Mouse (Mus musculus): ENCODE measurements around the gene Gpn3.
"Not testable (repeated sequence)": the region's sequence is repeated elsewhere in the genome, so short reads cannot be mapped to it uniquely, and the experiment has no call there.

Gene Gpn3

DNA sequence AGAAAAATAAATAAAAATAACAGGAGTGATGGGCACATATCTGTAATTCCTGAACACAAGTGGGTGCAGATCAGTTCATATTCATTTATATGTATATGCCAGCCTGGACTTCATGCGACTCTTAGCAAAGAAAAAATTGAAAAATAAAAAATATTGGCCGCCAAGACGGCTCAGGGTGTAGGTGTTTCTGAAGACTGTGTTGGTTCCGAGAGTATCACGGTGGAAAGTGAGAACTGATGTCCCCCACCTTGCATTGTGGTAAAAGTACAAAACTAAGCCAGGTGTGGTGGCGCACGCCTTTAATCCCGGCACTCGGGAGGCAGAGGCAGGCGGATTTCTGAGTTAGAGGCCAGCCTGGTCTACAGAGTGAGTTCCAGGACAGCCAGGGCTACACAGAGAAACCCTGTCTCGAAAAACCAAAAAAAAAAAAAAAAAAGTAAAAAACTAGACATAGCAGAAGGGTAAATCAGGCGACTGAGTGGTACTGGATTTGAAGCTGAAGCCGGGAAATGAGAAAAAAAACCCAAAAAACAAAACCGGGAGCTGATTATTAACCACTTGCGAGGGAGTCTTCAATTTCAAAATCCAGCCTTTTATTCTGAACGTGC lies 19.6 kb downstream of the Gpn3 start:
- no peak for DNase-seq

DNA sequence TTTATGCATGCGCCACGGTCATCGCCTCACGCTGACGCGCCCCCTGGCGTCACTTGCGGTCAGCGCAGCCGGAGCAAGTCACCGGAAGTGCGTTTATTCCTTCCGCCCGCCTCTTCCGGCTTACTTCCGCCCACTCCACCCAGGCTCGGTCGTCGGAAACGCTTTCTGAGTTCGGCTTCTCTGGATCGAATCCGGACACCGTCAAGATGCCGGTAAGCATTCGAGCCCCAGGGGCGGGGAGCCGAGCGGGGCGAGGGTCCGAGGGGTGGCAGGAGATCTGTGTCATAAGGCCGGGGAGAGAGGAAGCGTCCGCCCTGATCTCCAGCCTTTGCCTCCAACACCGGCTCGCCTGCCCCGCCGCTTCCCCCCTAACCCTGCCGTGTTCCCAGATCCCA lies 20.1 kb downstream of the Gpn3 start, which contains the start of gene Arpc3:
Gene Arpc3, plus strand, starts transcription at position 93 of the 395 bp plus-strand sequence.
- peak; percentile 95 for DNase-seq

DNA sequence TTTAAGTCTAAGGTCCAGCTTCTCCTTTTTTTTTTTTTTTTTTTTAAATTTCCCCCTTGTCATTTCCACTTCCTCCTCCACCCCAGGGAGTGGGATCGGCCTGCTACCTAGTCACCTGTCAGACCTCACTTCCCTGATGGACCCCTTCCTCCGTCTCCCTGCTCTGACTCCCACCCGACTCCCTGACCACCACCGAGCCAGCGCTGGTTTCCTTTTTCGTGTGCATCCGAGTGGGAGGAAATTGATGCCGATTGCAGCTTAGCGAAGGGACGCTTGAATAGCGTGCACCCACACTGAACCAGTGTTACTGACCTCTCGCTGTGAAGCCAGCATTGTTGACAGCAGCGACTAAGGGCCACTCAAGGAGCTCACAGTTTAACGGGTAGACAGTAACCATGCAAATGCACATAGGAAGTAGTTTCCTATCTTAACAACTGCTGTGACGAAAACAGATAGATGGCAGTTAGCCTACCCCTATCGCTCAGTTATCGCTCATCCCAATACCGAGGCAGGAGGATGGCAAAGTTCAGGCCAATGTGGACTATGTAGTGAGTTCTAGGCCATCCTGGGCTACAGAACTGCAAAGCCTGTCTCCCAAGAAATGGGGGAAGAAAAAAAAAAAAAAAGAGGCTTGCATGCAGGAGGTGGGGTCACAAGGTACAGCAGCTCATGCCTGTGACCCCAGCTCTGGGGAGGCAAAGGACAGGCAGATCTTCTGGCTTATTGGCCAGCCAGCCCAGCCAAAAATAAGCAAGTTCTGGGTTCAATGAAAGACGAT lies 20.7 kb downstream of the Gpn3 start:
- DNase-seq, result no peak

DNA sequence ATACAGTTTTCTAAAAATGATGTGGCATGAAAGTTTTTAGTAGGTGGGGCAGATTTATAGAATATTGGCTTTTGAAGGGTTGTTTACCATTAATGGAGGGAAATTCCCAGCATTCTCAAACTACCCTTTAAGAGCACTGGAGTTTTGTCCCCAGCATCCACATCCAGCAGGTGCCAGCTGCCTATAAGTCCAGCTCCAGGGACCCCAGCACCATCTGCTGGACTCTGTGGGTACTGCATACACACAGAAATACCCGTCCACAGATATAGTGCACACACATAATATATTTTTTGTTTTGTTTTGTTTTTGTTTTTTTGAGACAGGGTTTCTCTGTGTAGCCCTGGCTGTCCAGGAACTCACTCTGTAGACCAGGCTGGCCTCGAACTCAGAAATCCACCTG lies 22.2 kb downstream of the Gpn3 start:
- DNase-seq, result peak; percentile 82

DNA sequence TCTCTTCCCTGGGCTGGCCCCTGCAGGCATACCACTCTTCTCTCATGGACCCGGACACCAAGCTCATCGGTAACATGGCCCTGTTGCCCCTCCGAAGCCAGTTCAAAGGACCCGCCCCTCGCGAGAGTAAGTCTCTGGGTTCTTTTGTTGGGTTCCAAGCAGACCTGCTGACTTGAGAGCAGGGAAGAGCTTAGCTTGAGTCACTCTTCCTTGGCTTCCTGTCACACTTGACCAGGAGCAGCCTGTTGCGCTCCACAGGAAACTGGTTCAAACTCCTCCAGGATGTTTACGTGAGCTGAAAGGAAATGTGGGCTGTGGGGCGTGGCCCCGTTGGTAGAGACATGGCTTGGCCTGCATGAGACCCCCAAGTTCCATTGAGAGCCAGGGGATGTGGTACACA lies 25.1 kb downstream of the Gpn3 start:
- DNase-seq, result no peak

DNA sequence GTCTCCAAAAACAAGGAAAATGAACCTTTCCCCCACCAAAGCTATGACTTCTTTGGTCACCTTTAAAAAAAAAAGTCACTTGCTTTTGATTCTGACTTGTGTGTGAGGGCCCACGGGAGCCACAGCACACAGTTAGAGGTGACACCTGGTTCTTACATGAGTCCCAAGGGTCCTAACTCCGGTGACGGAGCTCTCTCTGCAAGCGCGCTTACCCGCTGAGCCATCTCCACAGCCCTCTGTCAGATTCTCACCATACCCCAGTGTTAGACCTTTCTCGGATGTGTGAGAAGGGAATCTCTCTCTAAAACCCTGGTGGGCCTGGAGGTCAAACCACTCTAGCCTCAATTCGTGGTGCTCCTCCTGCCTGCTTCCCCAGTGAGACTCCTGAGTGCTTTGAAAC lies 25.8 kb downstream of the Gpn3 start:
- no peak for DNase-seq

DNA sequence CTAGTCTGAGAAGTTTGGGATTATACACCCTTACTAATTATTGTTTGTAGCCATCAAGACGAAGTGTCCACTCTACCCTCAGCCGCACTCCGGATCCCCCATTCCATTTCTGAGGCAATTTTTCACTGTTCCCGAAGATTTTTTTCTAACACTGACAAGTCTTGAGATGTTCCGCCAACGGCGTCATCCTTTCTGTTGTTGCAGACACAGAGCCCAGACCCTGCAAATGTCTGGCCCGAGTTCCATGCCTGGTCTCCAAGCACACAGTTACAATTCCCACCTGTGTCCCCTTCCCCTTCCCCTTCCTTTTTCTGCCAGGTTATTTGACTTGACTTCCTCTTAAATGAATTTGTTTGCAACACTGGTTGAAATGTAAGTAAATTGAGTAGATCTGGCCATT lies 28.2 kb downstream of the Gpn3 start:
- DNase-seq, result no peak

DNA sequence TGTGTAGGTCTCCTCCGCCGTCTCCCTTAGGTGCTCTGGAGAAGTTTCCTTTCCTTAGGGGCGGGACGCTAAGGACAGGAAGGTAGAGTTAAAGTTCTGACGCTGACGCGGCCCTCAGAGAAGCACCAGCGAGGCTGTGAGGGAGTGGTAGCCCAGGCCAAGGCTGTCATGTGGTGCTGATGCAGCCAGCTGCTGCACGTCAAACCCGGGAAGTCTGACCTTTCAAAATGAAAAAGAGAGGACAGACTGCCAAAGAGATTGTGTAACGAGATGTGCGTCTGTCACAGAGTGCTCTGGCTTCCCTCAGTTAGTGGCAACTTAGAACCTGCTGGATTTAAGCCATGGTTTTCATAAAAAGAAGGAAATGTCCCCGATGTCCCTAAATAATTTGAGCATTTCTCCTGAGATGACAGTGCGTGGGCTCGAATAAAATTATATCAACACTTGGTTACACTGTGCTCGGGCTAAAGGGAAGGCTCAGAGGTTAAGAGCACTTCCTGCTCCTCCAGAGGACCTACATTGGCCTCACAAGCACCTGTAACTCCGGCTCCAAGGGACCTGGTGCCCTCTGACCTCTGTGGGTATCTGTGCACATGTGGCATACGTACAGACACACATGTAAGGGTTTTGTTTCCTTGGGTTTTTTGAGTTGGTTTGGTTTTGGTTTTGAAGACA lies 29.1 kb downstream of the Gpn3 start:
- DNase-seq, result no peak

DNA sequence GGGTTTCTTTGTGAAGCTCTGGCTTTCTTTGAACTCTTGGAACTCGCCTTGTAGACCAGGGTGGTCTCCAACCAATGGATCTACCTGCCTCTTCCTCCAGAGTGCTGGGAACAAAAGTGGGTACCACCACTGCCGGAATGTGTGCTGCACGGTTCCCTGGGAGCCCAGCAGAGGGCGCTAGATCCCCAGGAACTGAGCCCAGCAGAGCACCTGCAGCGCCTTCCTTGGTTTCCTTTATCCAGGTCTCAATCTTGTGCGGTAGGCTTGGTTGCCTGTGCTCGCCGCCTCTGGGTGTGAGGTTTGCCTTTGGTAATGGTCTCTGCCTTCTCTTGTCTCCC lies 29.6 kb downstream of the Gpn3 start:
- DNase-seq, result peak; percentile 69

DNA sequence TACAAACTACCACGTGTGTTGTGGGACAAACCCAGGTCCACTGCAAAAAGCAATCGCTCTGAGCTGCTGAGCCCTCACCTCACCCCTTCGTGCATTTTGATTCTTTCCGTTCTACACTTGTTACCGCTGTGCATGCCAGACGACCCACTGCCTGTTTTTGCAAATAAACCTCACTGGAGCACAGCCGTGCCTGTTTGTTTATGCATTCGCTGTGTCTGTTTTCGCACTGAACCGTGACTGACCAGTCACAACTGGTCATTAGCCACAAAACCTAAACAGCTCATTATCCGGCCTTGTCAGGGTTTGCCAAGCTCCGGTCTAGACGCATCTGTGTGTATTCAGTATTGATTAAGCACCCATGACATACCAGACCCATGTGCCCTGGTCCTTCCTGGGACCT lies 30.5 kb downstream of the Gpn3 start:
- no peak for DNase-seq

DNA sequence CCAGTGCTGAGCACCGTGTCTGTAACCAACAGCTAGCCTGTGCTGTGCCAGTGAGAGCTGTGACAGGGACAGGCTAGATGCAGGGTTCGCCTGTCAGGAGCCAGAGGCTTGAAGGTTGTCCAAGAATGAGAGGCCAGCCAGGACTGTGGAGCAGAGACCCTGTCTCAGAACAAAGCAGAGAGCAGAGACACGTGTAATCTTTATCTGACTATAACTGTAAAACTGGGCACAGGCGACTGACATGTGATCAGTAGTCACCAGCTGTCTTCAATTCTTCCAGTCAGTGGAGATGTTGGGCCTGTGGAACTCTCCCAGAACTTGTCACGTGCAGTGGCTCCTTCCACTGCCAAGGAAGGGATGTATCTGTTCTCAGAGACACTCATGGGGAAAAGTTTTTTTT lies 31.1 kb downstream of the Gpn3 start:
- DNase-seq, result no peak

DNA sequence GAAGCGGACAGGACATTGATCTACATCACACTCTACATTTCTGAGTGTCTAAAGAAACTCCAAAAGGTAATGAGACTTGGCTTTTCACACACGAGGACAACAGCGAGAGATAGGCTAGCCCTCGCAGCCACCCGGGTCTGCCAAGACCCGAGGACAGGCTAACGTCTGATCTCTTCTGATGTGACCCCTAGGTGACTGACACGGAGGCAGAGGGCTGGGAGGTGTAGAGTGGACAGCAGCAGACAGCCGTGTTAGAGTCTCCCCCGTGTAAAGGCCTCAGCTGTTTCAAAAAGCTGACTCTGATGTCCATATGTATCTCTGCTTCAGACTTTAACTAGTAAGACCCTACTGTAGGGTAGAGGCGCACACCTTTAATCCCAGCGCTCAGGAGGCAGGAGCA lies 31.7 kb downstream of the Gpn3 start:
- no peak for DNase-seq

DNA sequence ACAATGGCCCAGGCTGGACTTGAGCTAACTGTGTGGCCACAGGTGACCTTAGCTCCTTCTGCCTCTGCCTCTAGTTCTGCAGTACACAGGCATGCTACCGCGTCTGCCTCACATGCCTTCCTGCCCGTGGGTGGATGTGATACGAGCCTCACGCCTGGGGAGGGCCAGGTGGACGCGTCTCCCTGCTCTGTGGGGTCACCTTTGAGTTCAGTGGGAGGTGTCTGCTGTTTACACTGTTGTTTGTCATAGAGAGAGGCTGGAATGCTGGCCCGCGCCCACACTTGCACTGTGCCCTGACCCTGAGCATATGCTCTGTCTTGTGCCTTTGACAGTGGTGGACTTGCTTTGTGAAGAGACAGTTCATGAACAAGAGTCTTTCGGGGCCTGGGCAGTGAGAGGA lies 33.9 kb downstream of the Gpn3 start:
- no peak for DNase-seq

DNA sequence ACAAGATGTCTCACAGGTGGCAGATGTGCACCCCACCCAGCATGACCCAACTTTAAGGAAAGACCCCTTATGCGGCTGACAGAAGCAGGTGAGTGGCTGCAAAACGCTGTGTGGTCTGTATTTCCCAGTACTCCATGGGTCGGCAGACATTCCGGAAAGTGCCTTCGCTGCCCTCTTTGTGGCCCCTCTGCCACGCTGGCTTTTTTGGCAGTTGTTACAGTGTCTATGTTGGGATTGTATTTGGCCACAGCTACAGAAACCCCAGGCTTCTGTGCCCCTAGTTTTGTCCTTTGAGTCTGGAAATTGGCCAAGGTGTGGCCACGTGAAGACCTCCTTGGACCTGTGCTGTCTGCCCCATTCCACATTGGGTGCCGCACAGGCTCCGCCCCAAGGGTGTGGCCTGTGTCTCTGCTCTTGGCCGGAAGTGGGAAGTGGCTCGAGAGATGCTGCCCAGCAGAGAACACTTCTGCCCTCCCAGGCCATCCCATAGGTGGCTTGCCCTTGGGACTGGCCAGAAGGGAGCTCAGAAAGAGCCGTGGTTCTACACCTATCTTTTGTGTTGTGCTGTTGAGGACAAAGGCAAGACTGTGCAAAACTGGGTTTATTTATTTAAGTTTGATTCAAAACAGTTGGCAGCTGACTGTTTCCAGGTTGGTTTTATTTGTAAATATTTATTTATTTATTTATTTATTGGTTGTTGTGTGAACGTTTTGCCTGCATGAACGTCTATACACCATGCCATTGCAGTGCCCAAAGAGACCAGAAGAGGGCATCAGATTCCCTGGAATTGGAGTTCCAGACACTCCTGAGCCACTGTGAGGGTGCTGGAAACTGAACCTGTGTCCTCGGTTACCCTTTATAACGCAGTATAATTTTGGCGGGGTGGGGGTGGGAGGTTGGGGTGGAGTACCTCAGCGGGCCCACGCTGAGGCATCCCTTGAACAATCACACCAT lies 38.3 kb downstream of the Gpn3 start:
- DNase-seq, result peak; percentile 18

DNA sequence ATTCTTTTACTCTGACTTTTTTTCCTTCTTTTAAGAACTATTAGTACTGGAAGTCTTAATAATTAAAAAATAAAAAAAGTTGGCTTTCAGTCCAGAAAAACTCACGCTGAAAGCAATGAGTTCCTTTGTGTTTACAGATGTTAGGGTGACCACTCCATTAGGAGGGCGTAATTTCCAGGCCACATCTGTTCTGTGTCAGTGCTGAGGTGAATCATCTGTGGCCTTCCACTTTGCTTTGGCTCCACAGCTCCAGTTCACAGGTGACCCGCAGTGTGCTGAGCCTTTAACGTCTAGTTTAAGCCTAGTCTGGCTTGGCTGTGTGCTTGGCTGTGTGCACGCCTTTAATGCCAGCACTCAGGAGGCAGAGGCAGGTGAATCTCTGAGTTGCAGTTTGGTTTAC lies 40.2 kb downstream of the Gpn3 start:
- no peak for DNase-seq

DNA sequence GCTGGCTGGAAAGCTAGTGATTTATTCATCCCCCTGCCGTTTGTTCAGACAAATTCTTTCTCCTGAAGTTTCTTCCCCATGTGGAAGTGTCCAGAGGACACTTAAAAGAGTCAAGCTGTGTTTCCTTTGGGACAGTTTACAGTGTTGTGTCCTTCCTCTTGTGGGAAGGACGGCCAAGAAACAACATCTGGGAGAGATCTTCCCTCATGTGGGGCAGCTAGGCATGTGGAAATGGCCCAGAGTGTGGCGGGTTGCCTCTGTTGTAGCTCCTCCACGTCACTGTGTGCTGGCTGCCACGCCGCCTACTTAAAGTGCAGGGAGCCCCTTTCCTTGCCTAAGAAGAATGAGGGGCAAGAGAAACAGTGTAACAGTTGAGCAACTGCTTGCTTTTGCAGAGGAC lies 41.1 kb downstream of the Gpn3 start:
- no peak for DNase-seq

DNA sequence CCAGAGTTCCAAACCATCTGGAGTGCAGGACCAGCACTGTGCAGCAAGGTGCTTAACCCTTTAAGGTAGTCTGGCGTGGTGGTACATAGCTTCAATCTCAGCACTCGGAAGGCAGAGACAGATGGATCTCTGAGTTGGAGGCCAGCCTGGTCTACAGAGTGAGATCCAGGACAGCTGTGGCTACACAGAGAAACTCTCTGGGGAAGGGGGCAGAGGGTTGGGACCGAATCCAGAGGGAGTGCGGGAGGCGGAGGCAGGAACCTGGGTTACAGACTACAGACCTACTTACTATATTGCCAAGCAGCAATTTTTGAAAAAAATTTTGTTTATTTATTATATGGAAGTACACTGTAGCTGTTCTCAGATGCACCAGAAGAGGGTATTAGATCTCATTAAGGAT lies 42.7 kb downstream of the Gpn3 start:
- DNase-seq, result no peak

DNA sequence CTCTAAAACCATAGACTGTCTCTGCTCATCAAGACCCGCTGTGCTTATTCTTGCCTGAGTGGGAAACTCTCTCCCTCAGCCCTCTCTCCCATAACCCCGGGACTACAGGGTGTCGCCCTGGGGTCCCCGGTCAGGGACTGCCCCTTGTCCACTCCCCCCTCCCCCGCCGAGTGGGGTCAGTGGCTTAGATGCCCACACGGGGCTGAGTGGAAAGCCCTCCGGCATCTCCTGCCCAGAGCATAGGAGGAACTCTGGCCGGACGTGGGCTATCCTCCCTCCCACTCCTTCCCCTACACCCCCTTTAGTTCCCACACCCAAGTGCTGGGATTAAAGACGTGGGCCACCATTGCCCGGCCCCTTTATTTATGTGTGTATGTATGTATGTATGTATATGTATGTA lies 43.8 kb downstream of the Gpn3 start:
- DNase-seq, result no peak

DNA sequence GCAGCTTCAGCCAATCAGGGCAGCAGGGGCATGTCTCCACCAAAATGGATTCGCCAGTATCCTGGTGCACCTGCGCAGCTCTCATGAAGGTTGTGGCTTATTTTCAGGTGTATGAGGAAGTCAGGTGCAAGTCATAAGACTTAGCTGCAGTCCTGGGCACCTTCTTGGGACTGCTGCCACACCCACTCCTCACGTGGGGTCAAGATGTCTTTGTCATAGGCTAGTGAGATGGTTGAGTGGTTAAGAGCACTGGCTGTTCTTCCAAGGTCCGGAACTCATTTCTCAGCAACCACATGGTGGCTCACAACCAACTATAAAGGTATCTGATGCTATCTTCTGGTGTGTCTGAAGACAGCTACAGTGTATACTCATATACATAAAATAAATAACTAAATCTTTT lies 49.0 kb downstream of the Gpn3 start:
- DNase-seq, result not testable (repeated sequence)

DNA sequence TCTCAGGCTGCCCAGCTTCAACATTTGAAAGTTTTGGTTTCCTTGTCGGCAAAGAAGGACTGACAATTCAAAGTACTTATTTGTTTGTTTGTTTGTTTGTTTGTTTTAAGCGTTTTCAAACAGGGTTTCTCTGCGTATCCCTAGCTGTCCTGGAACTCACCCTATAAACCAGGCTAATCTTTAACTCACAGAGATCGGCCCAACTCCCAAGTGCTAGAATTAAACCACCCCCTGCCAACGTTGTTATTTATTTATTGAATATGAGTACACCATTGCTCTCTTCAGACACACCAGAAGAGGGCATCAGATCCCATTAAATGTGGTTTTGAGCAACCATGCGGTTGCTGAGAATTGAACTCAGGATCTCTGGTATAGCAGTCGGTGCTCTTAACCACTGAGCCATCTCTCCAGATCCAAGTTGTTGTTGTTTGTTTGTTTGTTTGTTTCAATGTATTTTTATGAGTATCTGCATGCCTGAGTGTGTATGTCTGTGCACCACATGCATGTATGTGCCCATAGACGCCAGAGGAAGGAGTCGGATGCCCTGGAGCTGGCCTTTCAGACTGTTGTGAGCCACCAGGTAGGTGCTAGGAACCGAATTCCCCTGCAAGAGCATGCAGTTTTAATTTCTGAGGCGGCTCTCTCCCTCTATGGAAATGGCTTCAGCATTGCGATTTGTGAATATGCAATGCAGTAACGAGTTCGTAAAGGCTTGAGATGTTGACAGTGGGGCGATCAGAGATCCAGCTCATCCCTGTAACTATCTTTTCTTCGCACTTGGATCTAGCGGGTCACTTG lies 49.8 kb downstream of the Gpn3 start, which contains the start of gene Anapc7:
Gene Anapc7, plus strand, starts transcription at position 423 of the 798 bp plus-strand sequence.
- no peak for DNase-seq

DNA sequence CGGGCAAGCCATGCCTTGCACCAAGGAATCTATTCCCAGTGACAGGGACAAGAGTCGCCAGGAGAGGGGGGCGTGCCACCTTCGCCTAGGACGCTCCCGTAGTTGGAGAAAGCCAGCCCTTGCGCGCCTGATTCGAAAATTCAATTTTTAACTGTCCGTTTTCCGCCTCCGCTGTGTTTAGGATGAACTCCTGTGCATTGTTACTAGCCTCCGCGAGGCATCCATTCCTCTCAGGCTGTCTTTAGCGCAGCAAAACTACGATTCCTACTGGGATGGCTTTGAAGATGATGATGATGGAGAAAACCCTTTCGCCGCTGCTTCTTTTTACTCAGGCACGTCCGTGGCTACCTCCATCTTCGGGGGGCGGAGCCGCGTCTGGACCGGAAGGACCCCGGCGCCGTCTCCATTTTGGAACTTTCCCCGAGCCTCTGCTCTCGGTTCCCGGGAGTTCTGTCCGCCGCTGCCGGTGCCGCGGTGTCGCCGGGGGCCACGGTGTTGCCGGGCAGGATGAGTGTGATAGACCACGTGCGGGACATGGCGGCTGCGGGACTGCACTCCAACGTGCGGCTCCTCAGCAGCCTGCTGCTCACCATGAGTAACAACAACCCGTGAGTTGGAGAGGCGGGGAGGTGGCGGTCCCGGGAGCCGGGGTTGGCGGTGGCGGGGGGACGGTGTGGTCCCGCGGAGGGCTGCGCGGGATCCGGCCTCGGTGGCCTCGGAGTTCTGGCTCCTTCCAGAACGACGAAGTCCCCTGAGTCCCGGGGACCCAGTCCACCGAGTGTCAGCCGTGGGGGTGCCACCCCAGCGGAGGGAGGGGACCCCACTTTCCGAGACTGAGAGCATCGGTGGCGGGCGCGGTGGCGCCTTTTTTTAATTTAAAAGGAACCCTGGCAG lies 50.6 kb downstream of the Gpn3 start:
- peak; percentile 88 for DNase-seq
